Mouse (Mus musculus) cerebellum, adult 11 months (tissue): ENCODE results near the gene Itm2c.

ENCODE experiments used
- DNase-seq: peaks from one replicate; pipeline ENCODE4 v3.0.0; 2022

Gene Itm2c

GRCm38 (mm10) chr1:85935148-85935852 is 41.2 kb downstream of the Itm2c start:
- peak; percentile 40 for DNase-seq

GRCm38 (mm10) chr1:85936265-85936664 is 42.2 kb downstream of the Itm2c start:
- no peak for DNase-seq

GRCm38 (mm10) chr1:85937323-85937722 is 43.2 kb downstream of the Itm2c start:
- no peak for DNase-seq

DNA sequence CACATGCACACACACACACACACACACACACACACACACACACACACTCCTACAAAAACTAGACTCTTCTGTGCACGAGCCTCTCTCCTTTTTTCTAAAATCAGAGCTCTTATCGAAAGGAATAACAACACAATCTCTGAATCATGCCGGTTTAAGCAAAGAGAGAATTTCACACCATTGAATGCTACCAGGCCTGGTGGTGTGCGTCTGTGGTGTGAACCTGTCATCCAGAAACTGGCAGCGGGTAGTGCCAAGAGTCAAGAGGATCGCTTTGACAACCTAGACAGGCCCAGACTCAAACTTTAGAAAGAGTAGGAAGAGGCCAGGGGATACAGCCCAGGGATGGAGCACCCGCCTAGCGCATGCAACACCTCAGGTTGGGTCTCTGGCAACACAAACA is 48.2 kb downstream of the Itm2c start:
- DNase-seq, result no peak

DNA sequence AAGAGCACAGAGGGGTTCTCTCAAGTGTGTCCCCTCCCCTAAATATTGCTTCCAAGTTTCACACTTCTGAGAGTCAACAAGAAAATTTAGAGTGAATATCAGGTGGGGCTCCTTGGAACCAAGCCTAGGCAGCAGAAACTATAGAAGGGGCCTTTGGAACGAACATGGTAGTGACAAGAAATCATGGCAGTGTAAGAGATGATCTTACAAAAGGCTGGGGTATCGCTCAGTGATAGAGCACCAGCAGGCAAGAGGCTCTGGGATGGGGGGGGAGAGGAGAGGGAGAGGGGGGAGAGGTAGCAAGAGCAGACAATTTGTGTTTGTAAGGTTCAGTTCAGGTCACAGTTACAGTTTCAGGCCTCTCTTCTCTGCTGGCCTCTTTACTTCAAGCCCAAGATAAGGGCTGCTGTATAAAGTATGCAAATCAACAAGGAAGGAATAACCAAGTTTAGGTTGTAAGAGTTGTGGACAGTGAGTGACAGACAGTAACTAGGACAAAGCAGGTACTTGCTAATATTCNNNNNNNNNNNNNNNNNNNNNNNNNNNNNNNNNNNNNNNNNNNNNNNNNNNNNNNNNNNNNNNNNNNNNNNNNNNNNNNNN is 55.1 kb downstream of the Itm2c start:
- DNase-seq, result no peak

DNA sequence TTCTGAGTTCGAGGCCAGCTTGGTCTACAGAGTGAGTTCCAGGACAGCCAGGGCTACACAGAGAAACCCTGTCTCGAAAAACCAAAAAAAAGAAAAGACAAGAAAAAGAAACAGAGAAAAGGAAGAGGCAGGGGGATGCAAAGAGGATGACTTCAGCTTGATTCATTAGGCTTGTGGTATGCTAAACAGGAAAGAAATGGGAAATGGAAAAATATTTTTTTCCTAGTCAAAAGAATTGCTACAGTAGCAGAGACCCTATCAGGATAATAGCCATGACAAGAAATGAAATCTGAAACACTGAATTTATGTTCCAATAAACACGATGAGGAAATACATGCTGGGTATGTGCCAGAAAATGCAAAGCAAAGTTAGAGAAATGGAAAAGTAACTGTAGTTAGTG is 61.1 kb downstream of the Itm2c start:
- DNase-seq, result no peak

- DNase-seq, result no peak
Measured at GRCm38 (mm10) chr1:85957290-85957689, 63.2 kb downstream of the Itm2c start.

GRCm38 (mm10) chr1:85957942-85958619 is 64.0 kb downstream of the Itm2c start:
- no peak for DNase-seq
